Mouse (Mus musculus) testis, adult 2 months (tissue): ENCODE data around the gene Asxl1.

Experiments used
- CTCF ChIP-seq: fragments of 200-500 bp; IDR thresholded peaks from 2 replicates; pipeline ENCODE4 v1.5.1; 2012; ENCODE audit warnings: low read depth, mild to moderate bottlenecking, inconsistent platforms, low read length, moderate library complexity; ENCODE audit not compliant: control insufficient read depth, insufficient read depth, insufficient replicate concordance
- POLR2A ChIP-seq: fragments of 200-500 bp; IDR thresholded peaks from 2 replicates; pipeline ENCODE4 v1.6.1; 2012; ENCODE audit warnings: low read depth, mild to moderate bottlenecking, inconsistent platforms, low read length, moderate library complexity; ENCODE audit not compliant: control insufficient read depth

GRCm38 (mm10) chr2:153318408-153318807 lies 27.2 kb upstream of the Asxl1 start:
- no peak for TF ChIP-seq POLR2A
- TF ChIP-seq CTCF = no peak
